Mouse (Mus musculus) intestine, postnatal 0 days (tissue): ENCODE data around the gene Gcgr. TPM values are rescaled to one million over a fixed set of nuclear protein-coding genes. Genes with fewer than 3 reads are reported as not detected.
"Not testable (repeated sequence)": the region's sequence is repeated elsewhere in the genome, so short reads cannot be mapped to it uniquely, and the experiment has no call there.

Experiments used
- ATAC-seq: fragments of 200-750 bp; cut with Nextera tagmentation; 2 replicates; pipeline ENCODE4 v1.8.0; 2017; ENCODE audit warnings: mild to moderate bottlenecking, moderate TSS enrichment, moderate library complexity
- H3K27ac ChIP-seq: fragments of 300-500 bp; sonication (generic); 2 replicates; pipeline ENCODE4 v1.5.1; 2014; ENCODE audit warnings: mild to moderate bottlenecking, low read depth, low read length, moderate library complexity
- H3K27me3 ChIP-seq: fragments of 300-500 bp; sonication (generic); replicated peaks from 2 replicates; pipeline ENCODE4 v1.6.1; 2014; ENCODE audit warnings: low read length, mixed read lengths; ENCODE audit not compliant: control insufficient read depth, insufficient read depth
- H3K36me3 ChIP-seq: fragments of 300-500 bp; sonication (generic); 2 replicates; pipeline ENCODE4 v1.6.1; 2014; ENCODE audit warnings: mild to moderate bottlenecking, moderate library complexity; ENCODE audit not compliant: control insufficient read depth, insufficient read depth
- H3K4me1 ChIP-seq: fragments of 300-500 bp; sonication (generic); replicated peaks from 2 replicates; pipeline ENCODE4 v1.6.1; 2014; ENCODE audit warnings: antibody characterized with exemption, low read length, mixed read lengths; ENCODE audit not compliant: control insufficient read depth, insufficient read depth
- H3K4me2 ChIP-seq: fragments of 300-500 bp; sonication (generic); replicated peaks from 2 replicates; pipeline ENCODE4 v1.6.1; 2014; ENCODE audit warnings: low read depth, mild to moderate bottlenecking, moderate library complexity
- H3K4me3 ChIP-seq: fragments of 300-500 bp; sonication (generic); 2 replicates; pipeline ENCODE4 v1.5.1; 2014; ENCODE audit warnings: low read depth, low read length
- H3K9ac ChIP-seq: fragments of 300-500 bp; sonication (generic); 2 replicates; pipeline ENCODE4 v1.6.1; 2014; ENCODE audit warnings: mild to moderate bottlenecking, low read depth, low read length
- H3K9me3 ChIP-seq: fragments of 300-500 bp; sonication (generic); 2 replicates; pipeline ENCODE4 v1.6.1; 2016; ENCODE audit warnings: mixed run types; ENCODE audit not compliant: control insufficient read depth
- CTCF ChIP-seq: sonication (generic); IDR thresholded peaks from 2 replicates; pipeline ENCODE4 v1.5.1; 2016; ENCODE audit warnings: low read depth, mild to moderate bottlenecking, control low read depth, antibody characterized with exemption, moderate library complexity
- WGBS: fragments of 180-500 bp; shearing (Covaris S2); extraction: QIAGEN DNeasy Blood & Tissue Kit; methylation state at CpG from one replicate; pipeline ENCODE4 v1.1.7; 2014; 5-methylcytosine and 5-hydroxymethylcytosine counted together
- polyA plus RNA-seq: library from polyadenylated mRNA; unstranded; fragments of >200 nt; fragmentation: Nextera tagmentation; extraction: Ambion mirVana; gene quantifications from 2 replicates; pipeline ENCODE4 v1.2.1, GENCODE M21; 2015

The Gcgr gene
- polyA plus RNA-seq, 1 experiment from 2014 or later = 1.0 TPM

- ATAC-seq = no peak
These were observed 22.1 kb upstream of the Gcgr start for GRCm38 (mm10) chr11:120508290-120508870.

DNA sequence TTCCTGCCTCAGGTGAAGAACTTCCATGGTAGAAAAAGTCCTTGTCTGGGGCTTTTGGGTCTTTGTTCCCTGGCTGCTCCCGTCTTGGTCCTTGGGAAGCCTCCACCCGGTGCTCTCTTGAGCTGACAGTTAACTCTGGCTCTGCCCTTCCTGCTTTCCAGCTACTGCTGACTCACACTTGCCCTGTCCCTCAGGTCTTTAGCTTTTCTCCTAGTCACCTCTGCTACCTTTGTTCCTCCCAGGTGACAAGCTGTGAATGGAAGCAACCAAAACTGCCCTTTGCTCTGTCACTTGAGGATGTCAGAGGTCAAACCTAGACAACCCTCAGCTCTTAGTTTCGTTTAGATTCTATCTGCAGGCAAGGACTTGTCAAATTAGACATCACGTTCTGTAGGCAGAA, 20.6 kb upstream of the Gcgr start:
- no peak for TF ChIP-seq CTCF
- H3K9ac ChIP-seq = peak overlapping the region; percentile 50; the same call in 1 of the 2 replicates
- H3K36me3 ChIP-seq = no peaks in the 10 kb centered on the region
- peak overlapping the region; percentile 20; the same call in 1 of the 2 replicates for H3K4me3 ChIP-seq
- peaks cover 4% of the 10 kb centered on the region; the same call in 1 of the 2 replicates for H3K4me1 ChIP-seq
- 15% methylated on average over 4 of the region's 4 CpGs for WGBS
- peak; percentile 61 for ATAC-seq
- H3K27ac ChIP-seq = peak overlapping the region; percentile 91
- H3K9me3 ChIP-seq = no peaks in the 10 kb centered on the region
- H3K4me2 ChIP-seq = peak overlapping the region; percentile 49
- H3K27me3 ChIP-seq = no peaks in the 10 kb centered on the region

More at GRCm38 (mm10) chr11:120508290-120508870, 22.1 kb upstream of the Gcgr start:
- 63% methylated on average over 9 of the region's 9 CpGs for WGBS
- Histone ChIP-seq H3K27me3 (no peaks in the 10 kb centered on the region), H3K4me2 (no peak overlapping the region), H3K9me3 (no peaks in the 10 kb centered on the region), H3K4me1 (peaks cover 4% of the 10 kb centered on the region; the same call in 1 of the 2 replicates), H3K27ac (peak overlapping the region; percentile 54; the same call in 1 of the 2 replicates), H3K4me3 (no peak overlapping the region), H3K9ac (no peak overlapping the region), H3K36me3 (no peaks in the 10 kb centered on the region)
- TF ChIP-seq CTCF = no peak

GRCm38 (mm10) chr11:120510375-120511030, 20.0 kb upstream of the Gcgr start:
- no peaks in the 10 kb centered on the region for H3K9me3 ChIP-seq
- peaks cover 4% of the 10 kb centered on the region; the same call in 1 of the 2 replicates for H3K4me1 ChIP-seq
- H3K4me3 ChIP-seq = peak overlapping the region; percentile 20; the same call in 1 of the 2 replicates
- H3K36me3 ChIP-seq = no peaks in the 10 kb centered on the region
- WGBS = 8% methylated on average over 16 of the region's 16 CpGs
- H3K27ac ChIP-seq = peak overlapping the region; percentile 91
- H3K27me3 ChIP-seq = no peaks in the 10 kb centered on the region
- ATAC-seq = no peak
- peak overlapping the region; percentile 49 for H3K4me2 ChIP-seq
- no peak for TF ChIP-seq CTCF
- peak overlapping the region; percentile 50 for H3K9ac ChIP-seq

DNA sequence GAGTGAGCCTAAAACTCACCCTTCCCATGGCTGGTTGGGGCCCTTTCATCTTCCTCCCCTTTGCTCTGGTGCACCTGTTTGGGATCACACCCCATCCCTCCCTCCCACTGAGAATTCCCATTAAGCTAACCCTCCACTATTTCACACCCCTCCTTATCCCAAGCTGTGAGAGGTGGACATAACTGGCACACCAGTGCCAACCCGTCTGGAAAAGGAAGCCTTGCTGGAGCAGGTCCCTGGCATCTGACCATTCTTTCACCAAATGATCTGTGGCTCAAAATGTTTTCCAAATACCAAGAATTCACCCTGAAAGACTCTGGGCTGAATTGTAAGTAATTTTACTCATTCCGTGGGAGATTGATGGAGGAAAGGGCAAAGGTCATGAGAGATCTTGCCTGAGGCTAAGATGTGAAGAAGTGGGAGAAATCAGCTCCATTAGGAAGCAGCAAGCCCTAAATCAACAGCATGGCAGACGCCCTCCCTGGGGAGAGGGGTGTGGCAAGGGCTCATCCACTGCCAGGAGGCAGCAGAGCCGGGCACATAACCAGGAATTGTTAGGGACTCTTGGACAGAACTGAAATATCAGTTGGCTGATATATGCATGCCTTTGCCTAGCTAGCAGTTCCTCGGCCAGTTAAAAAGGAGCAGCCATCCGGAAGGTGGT, 17.6 kb upstream of the Gcgr start:
- H3K9ac ChIP-seq = no peak overlapping the region
- H3K27ac ChIP-seq = no peak overlapping the region
- H3K4me2 ChIP-seq = no peak overlapping the region
- no peaks in the 10 kb centered on the region for H3K9me3 ChIP-seq
- no peak overlapping the region for H3K4me3 ChIP-seq
- H3K4me1 ChIP-seq = peaks cover 4% of the 10 kb centered on the region; the same call in 1 of the 2 replicates
- no peak for ATAC-seq
- no peaks in the 10 kb centered on the region for H3K36me3 ChIP-seq
- TF ChIP-seq CTCF = no peak
- H3K27me3 ChIP-seq = no peaks in the 10 kb centered on the region
- WGBS = 35% methylated on average over 6 of the region's 6 CpGs

DNA sequence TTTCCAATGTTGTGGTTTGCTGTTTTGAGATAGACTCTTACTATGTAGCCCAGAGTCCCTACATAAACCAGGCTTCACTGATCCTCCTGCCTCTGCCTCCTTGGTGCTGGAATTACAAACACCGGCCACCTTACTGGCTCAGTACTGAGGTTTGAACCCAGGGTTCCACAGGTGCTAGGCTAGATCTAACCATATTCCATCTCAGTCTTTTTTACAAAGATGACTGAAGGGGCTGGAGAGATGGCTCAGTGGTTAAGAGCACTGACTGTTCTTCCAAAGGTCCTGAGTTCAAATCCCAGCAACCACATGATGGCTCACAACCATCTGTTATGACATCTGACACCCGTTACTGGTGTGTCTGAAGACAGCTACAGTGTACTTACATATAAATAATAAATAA, 16.2 kb upstream of the Gcgr start:
- H3K4me2 ChIP-seq, ATAC-seq: not testable (repeated sequence)

DNA sequence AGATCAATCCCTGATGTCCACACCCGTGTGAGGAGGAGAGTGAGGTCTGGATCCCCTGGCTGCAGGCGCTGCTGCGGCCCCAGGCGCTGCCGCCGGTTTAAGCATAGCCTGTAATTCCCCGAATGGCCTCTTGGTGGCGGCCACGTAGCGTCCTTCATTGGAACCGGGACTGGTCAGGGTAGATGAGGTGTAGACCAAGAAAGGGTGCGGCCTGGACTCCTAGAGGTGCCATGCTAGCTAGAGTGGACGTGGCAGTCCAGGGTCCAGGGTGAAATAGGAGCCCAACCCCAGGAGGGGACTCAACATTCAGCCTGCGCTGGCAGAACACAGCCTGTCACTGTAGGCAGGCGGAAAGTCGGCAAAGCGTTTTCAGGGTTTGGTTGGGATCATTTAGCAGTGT, 14.9 kb upstream of the Gcgr start:
- 12% methylated on average over 17 of the region's 17 CpGs for WGBS
- H3K4me2 ChIP-seq = peak overlapping the region; percentile 21; the same call in 1 of the 2 replicates
- ATAC-seq = peak; percentile 84
- no peaks in the 10 kb centered on the region for H3K36me3 ChIP-seq
- TF ChIP-seq CTCF = peak; percentile 99
- H3K27ac ChIP-seq = peak overlapping the region; percentile 83
- H3K4me3 ChIP-seq = no peak overlapping the region
- H3K27me3 ChIP-seq = no peaks in the 10 kb centered on the region
- H3K4me1 ChIP-seq = no peaks in the 10 kb centered on the region; the same call in 1 of the 2 replicates
- H3K9ac ChIP-seq = peak overlapping the region; percentile 46
- no peaks in the 10 kb centered on the region for H3K9me3 ChIP-seq

More for the DNA sequence above, 16.2 kb upstream of the Gcgr start:
- H3K27ac ChIP-seq, H3K9me3 ChIP-seq, H3K27me3 ChIP-seq, H3K4me3 ChIP-seq, H3K9ac ChIP-seq, H3K36me3 ChIP-seq, H3K4me1 ChIP-seq: not testable (repeated sequence)
- WGBS = 89% methylated on average over 2 of the region's 2 CpGs
